Mouse (Mus musculus) small intestine, adult 2 months (tissue): ENCODE results near the gene Eif3l.

Experiments used
- CTCF ChIP-seq: fragments of 200-500 bp; IDR thresholded peaks from 2 replicates; pipeline ENCODE4 v1.5.1; 2012; ENCODE audit warnings: low read depth, mild to moderate bottlenecking, control low read depth, inconsistent platforms, low read length, moderate library complexity, mixed read lengths; ENCODE audit not compliant: insufficient replicate concordance, insufficient read length; ENCODE audit errors: extremely low read depth
- POLR2A ChIP-seq: fragments of 200-500 bp; IDR thresholded peaks from 2 replicates; pipeline ENCODE4 v1.6.1; 2012; ENCODE audit warnings: low read depth, mild to moderate bottlenecking, control low read depth, inconsistent platforms, low read length, moderate library complexity

DNA sequence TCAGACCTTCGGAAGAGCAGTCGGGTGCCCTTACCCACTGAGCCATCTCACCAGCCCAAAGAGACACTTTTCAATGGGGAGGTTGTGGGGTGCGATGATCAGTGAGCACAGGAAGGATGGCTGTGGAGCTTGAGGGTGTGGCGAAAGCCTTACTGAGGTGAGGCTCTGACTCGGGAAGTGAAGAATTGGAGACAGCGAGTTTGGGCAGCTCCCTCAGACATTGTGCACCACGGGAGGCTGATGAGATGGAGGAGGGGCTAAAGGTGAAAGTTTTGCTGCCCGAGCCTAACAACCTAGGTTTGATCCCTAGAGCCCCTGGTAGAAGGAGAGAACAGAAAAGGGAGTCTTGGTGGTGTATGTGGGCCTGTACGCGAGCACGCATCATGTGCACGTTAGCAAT lies 68.3 kb downstream of the Eif3l start:
- TF ChIP-seq CTCF (no peak), POLR2A (no peak)
